Mouse (Mus musculus) natural killer cell, adult 2 months (primary cell): ENCODE data around the gene Sae1.
A peak's percentile ranks its signal among the peaks of the same experiment; 100 is the strongest.
"Not testable (repeated sequence)": the region's sequence is repeated elsewhere in the genome, so short reads cannot be mapped to it uniquely, and the experiment has no call there.

Experiments
- DNase-seq, 2 experiments: peaks; one replicate each; pipeline ENCODE4 v3.0.0; 2022; ENCODE audit warnings: low spot score in 2 of 2

Sae1 gene

DNA sequence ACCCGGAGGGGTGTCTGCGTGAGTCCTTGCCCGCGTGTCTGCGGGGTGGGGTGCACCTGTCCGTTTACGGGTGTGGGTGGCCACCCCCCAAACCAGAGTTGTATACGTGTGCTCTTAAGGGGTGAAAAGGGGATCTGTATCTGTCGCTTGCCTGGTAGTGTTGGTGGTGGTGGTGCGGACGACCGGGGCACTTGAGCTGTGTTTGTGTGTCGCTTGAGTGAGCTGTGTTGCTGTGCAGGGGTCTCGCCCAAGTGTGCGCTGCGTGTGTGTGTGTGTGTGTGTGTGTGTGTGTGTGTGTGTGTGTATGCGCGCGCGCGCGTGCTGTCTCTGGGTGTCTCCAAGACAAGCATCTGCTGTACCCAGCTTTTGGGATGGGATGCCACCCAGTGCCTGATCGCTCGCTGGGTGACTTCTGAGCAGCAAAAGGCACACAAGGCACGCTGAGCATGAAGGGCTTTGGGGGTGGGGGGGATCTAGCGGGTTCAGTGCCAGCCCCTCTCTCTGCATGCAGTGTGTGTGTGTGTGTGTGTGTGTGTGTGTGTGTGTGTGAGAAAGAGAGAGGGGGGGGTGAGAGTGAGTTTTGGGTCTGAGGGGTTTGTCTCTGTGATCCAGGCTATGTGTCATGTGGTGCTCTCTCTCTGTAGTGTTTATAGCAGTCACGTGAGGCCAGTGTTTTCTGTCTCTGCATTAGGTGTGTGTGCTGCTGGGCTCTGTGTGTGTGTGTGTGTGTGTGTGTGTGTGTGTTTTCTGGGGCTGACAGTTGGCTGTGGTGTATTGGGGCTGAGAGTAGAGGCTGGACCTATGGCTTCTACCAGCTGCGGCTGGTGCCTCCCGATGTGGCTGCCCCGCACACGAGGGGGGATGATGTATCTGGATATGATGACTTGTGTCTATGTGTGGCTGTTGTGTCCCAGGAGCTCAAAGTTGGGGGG lies 76.8 kb downstream of the Sae1 start:
- peak; percentile 61 to 62 for DNase-seq

- peak; percentile 90 to 93 for DNase-seq
Measured at GRCm38 (mm10) chr7:16310020-16310520, 77.5 kb downstream of the Sae1 start.

GRCm38 (mm10) chr7:16309318-16310019 lies 78.1 kb downstream of the Sae1 start:
- peak; percentile 93 to 94 for DNase-seq

- no peak for DNase-seq
Measured at GRCm38 (mm10) chr7:16308555-16309317, 78.9 kb downstream of the Sae1 start.

- DNase-seq, result not testable (repeated sequence)
Measured at GRCm38 (mm10) chr7:16308093-16308492, 79.5 kb downstream of the Sae1 start, which contains the start of gene Bbc3. TSS of gene Bbc3 (plus strand) at chr7:16308393.

DNA sequence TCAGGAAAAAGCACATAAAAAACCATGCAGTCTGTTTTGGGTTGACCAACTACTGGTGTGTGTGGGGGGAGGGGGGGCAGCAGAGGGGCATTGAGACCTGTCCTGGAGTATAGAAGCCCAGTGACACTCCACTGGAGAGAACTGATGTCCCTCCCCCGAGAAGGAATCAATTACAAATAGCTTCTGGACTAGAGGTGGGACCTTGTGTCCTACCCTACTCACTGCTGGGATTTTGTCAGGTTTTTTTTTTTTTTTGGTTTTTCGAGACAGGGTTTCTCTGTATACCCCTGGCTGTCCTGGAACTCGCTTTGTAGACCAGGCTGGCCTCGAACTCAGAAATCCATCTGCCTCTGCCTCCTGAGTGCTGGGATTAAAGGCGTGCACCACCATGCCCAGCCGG lies 80.5 kb downstream of the Sae1 start:
- DNase-seq, result not testable (repeated sequence)

- peak; percentile 76 to 81 for DNase-seq
Measured at GRCm38 (mm10) chr7:16299419-16300035, 88.1 kb downstream of the Sae1 start.

DNA sequence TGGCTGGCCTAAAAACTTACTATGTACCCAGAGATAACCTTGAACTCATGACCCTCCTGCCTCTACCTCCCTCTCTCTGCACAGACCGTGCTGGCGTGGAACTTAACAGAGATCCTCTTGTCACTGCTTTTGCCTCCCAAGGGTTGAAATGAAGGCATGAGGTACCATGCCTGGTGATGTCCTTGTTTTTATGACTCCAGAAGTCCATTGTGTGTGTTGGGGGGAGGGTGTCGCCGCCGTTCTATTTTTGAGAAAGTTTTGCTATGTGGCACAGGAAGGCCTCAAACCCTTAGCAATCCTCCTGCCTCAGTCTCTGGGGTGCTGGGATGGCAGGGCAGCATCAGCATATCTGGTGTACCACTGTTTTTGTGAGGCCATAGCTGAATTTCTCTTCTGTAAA lies 88.7 kb downstream of the Sae1 start:
- no peak for DNase-seq

DNA sequence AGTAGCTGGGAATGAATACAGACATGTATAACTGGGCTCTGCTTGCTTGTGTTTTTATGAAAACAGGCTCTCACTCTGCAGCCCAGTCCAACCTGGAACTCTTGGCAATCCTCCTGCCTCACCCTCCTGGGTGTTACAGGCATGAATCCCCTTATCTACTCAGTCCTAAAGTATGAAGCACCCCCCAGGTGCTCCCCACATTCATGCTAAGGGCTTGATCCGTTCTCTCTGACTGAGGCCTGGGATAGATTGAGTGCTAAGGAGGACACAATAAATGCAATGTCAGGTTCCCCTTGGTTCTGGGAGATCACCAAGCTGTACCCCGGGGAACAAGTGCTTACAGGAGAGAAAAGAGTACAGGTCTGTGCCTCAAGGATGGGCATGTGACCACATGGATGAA lies 90.0 kb downstream of the Sae1 start:
- DNase-seq, result no peak

DNA sequence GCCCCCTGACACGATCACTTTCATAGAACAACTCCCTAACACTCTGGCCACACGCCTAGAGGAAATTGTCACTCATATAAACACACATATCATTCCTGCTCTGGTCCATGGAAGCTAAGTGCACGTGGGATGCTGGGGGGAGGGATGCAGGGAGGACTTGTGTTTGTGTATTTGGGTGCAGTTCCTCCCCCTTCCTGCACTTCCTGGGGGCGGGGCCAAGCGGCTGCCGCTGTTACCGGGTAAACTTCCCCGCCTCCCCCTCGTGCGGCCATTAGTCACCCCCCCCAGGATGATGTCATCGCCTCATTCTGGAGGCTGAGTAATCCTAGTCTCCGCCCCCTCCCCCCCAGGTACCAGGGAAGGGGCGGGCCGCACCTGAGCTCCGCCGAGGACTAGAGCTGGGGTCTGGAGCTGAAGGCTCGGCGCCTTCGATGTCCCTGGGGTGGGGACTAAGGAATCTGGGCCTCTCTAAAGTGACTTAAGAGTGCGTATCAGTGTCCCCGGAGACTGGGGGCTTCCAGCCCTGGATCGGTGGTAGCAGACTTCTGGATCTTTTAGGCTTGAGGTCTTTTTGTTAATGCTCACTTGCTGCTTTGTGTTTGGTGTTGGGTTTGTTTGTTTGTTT lies 90.7 kb downstream of the Sae1 start:
- peak; percentile 93 to 95 for DNase-seq

- no peak for DNase-seq
Measured at GRCm38 (mm10) chr7:16296146-16296545, 91.5 kb downstream of the Sae1 start.

GRCm38 (mm10) chr7:16295321-16295900 lies 92.2 kb downstream of the Sae1 start:
- peak; percentile 78 to 81 for DNase-seq

- peak; percentile 94 to 95 for DNase-seq
Measured at GRCm38 (mm10) chr7:16294837-16295236, 92.8 kb downstream of the Sae1 start.

GRCm38 (mm10) chr7:16294346-16294745 lies 93.3 kb downstream of the Sae1 start:
- peak; percentile 43 to 50 for DNase-seq

DNA sequence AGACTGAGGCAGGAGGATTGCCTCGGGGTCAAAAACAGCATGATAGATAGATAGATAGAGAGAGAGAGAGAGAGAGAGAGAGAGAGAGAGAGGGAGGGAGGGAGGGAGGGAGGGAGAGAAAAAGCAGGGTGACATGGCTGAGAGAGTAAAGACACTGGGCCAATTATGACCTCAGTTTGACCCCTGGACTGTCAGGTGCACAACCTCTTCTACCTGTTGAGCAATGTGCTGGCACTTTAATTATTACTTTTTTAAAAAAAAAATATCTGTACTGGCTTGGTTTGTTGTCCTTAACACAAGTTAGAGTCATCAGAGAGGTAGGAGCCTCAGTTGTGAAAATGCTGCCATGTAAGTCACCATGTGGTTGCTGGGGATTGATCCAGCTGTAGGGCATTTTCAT lies 99.8 kb downstream of the Sae1 start:
- no peak for DNase-seq

DNA sequence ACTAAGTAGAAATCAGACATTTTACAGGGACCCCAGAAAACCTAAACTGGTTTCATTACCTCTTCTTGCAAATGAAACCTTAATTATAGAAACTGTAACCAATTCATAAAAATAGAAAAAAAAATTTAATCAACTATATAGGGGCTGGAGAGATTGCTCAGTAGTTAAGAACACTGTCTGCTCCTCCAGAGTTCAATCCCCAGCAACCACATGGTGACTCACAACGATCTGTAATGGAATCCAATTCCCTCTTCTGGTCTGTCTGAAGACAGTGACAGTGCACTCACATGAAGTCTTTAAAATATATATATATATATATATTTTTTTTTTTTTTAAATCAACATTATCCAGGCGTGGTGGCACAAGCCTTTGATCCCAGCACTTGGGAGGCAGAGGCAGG lies 100.6 kb downstream of the Sae1 start:
- no peak for DNase-seq

GRCm38 (mm10) chr7:16286026-16286961 lies 101.3 kb downstream of the Sae1 start, which contains the start of gene Ccdc9:
TSS of gene Ccdc9 (minus strand) at chr7:16286795.
- DNase-seq, result peak; percentile 100

DNA sequence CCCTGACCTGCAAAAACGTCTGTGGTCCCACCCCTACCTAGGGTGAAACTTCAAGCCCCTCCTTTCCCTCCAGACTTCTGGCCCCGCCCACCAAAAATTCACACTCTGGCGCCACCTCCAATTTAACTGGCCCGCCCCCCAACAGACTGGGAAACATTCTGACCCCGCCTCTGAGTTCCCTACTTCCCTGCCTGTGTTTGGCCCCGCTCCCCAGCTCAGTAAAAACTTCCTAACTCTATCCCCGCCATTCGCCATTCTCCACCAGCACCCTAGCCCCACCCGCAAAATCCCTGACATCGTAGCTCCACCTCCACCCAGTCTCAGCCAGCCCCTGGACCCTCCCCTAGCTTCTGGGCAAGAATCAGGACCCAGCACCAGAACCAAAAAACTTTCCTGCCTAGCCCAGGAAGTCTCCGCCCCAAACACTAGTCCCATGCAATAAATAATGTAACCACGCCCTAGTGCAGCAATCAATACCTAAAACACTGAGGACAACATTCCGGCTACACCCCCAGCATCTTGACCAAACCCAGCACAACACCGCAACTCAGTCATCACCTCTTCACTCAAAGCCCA lies 102.1 kb downstream of the Sae1 start:
- DNase-seq, result peak; percentile 59 to 60

GRCm38 (mm10) chr7:16284904-16285303 lies 102.7 kb downstream of the Sae1 start:
- no peak for DNase-seq
